Mouse (Mus musculus): Measurements from ENCODE around the gene Olfr1055. TPM values are rescaled to one million over a fixed set of nuclear protein-coding genes. Genes with fewer than 3 reads are reported as not detected.

Olfr1055 gene
- polyA plus RNA-seq, 1 experiment from 2014 or later, result not detected

Other genes starting within 250 kb of the Olfr1055 start
- gene Olfr1039, start 214.4 kb downstream of the Olfr1055 start, polyA plus RNA-seq (2015; fragmentation: Nextera tagmentation; extraction: Ambion mirVana), result not detected in 2 replicates
- not detected in 2 replicates for gene Olfr1040, start 203.6 kb downstream of the Olfr1055 start, polyA plus RNA-seq (2015; fragmentation: Nextera tagmentation; extraction: Ambion mirVana)
- not detected in 2 replicates for gene Olfr1042, start 188.4 kb downstream of the Olfr1055 start, polyA plus RNA-seq (2015; fragmentation: Nextera tagmentation; extraction: Ambion mirVana)
- not detected in 2 replicates for gene Olfr1043, start 182.8 kb downstream of the Olfr1055 start, polyA plus RNA-seq (2015; fragmentation: Nextera tagmentation; extraction: Ambion mirVana)
- not detected in 2 replicates for gene Olfr1044, start 172.5 kb downstream of the Olfr1055 start, polyA plus RNA-seq (2015; fragmentation: Nextera tagmentation; extraction: Ambion mirVana)
- gene Olfr52, start 164.6 kb downstream of the Olfr1055 start, polyA plus RNA-seq (2015; fragmentation: Nextera tagmentation; extraction: Ambion mirVana), result not detected in 2 replicates
- not detected in 2 replicates for gene Olfr1045, start 147.3 kb downstream of the Olfr1055 start, polyA plus RNA-seq (2015; fragmentation: Nextera tagmentation; extraction: Ambion mirVana)
- not detected in 2 replicates for gene Olfr1046, start 131.0 kb downstream of the Olfr1055 start, polyA plus RNA-seq (2015; fragmentation: Nextera tagmentation; extraction: Ambion mirVana)
- gene Olfr1047, start 118.9 kb downstream of the Olfr1055 start, polyA plus RNA-seq (2015; fragmentation: Nextera tagmentation; extraction: Ambion mirVana), result not detected in 2 replicates
- gene Olfr1048, start 110.0 kb downstream of the Olfr1055 start, polyA plus RNA-seq (2015; fragmentation: Nextera tagmentation; extraction: Ambion mirVana), result not detected in 2 replicates
- not detected in 2 replicates for gene Olfr1049, start 92.0 kb downstream of the Olfr1055 start, polyA plus RNA-seq (2015; fragmentation: Nextera tagmentation; extraction: Ambion mirVana)
- gene Olfr1051, start 71.2 kb downstream of the Olfr1055 start, polyA plus RNA-seq (2015; fragmentation: Nextera tagmentation; extraction: Ambion mirVana), result not detected in 2 replicates
- not detected in 2 replicates for gene Olfr1052, start 57.8 kb downstream of the Olfr1055 start, polyA plus RNA-seq (2015; fragmentation: Nextera tagmentation; extraction: Ambion mirVana)
- not detected in 2 replicates for gene Olfr1053, start 35.0 kb downstream of the Olfr1055 start, polyA plus RNA-seq (2015; fragmentation: Nextera tagmentation; extraction: Ambion mirVana)
- not detected in 2 replicates for gene Olfr1054, start 14.9 kb downstream of the Olfr1055 start, polyA plus RNA-seq (2015; fragmentation: Nextera tagmentation; extraction: Ambion mirVana)
- not detected in 2 replicates for gene Olfr1056, start 12.2 kb upstream of the Olfr1055 start, polyA plus RNA-seq (2015; fragmentation: Nextera tagmentation; extraction: Ambion mirVana)
- not detected in 2 replicates for gene Olfr1057, start 28.1 kb upstream of the Olfr1055 start, polyA plus RNA-seq (2015; fragmentation: Nextera tagmentation; extraction: Ambion mirVana)
- gene Olfr1058, start 38.3 kb upstream of the Olfr1055 start, polyA plus RNA-seq (2015; fragmentation: Nextera tagmentation; extraction: Ambion mirVana), result not detected in 2 replicates
- not detected in 2 replicates for gene Olfr1061, start 63.8 kb upstream of the Olfr1055 start, polyA plus RNA-seq (2015; fragmentation: Nextera tagmentation; extraction: Ambion mirVana)
- not detected in 2 replicates for gene Olfr1062, start 76.5 kb upstream of the Olfr1055 start, polyA plus RNA-seq (2015; fragmentation: Nextera tagmentation; extraction: Ambion mirVana)
- gene Olfr1065, start 100.3 kb upstream of the Olfr1055 start, polyA plus RNA-seq (2015; fragmentation: Nextera tagmentation; extraction: Ambion mirVana), result not detected in 2 replicates
- not detected in 2 replicates for gene Olfr1066, start 106.0 kb upstream of the Olfr1055 start, polyA plus RNA-seq (2015; fragmentation: Nextera tagmentation; extraction: Ambion mirVana)
- not detected in 2 replicates for gene Olfr228, start 137.1 kb upstream of the Olfr1055 start, polyA plus RNA-seq (2015; fragmentation: Nextera tagmentation; extraction: Ambion mirVana)
- gene Olfr1076, start 158.2 kb upstream of the Olfr1055 start, polyA plus RNA-seq (2015; fragmentation: Nextera tagmentation; extraction: Ambion mirVana), result not detected in 2 replicates
- 0.10 TPM in 1 of 2 replicates, not detected in the other for gene Olfr1079, start 192.2 kb upstream of the Olfr1055 start, polyA plus RNA-seq (2015; fragmentation: Nextera tagmentation; extraction: Ambion mirVana)
- not detected in 2 replicates for gene Olfr1080, start 208.0 kb upstream of the Olfr1055 start, polyA plus RNA-seq (2015; fragmentation: Nextera tagmentation; extraction: Ambion mirVana)
- not detected in 2 replicates for gene Olfr1082, start 248.7 kb upstream of the Olfr1055 start, polyA plus RNA-seq (2015; fragmentation: Nextera tagmentation; extraction: Ambion mirVana)

Measured in midbrain, embryonic 16.5 days (tissue).